Mouse (Mus musculus): ENCODE results near the gene Gtf3c1. TPM values are rescaled to one million over a fixed set of nuclear protein-coding genes. Genes with fewer than 3 reads are reported as not detected.

The Gtf3c1 gene
- polyA plus RNA-seq, 1 experiment from 2014 or later: 47.6 TPM

DNA sequence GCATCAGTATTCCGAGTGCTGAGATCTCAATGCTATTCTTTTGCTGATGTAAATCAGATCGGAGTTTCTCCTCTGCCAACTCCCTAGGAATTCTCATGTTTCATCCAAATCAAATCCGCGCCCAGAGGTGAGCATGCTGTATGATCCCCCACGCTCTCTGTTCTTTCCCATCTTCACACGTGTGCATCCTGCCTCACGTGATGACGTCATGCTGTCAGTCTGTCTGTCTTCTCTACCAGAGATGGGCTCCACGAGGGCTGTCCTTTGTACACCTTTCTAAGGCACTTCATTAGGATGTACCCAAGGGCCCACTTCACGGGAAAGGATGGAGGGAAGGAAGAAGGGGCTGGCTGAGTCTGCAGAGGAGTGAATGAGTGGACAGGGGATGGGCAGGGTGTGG is 107.4 kb downstream of the Gtf3c1 start:
- H3K27ac ChIP-seq: no peak overlapping the region
- no peak for ATAC-seq (ENCODE audit: insufficient number of reproducible peaks, insufficient read depth, low FRiP score, low TSS enrichment)
- no peak overlapping the region for H3K4me3 ChIP-seq
- 71% methylated on average over 10 of the region's 10 CpGs for WGBS
- no peak overlapping the region for H3K4me2 ChIP-seq (replicated peaks)
- no peak overlapping the region for H3K9ac ChIP-seq
- H3K4me1 ChIP-seq: no peaks in the 10 kb centered on the region
- no peaks in the 10 kb centered on the region for H3K27me3 ChIP-seq
- no peaks in the 10 kb centered on the region for H3K36me3 ChIP-seq
- no peaks in the 10 kb centered on the region for H3K9me3 ChIP-seq

DNA sequence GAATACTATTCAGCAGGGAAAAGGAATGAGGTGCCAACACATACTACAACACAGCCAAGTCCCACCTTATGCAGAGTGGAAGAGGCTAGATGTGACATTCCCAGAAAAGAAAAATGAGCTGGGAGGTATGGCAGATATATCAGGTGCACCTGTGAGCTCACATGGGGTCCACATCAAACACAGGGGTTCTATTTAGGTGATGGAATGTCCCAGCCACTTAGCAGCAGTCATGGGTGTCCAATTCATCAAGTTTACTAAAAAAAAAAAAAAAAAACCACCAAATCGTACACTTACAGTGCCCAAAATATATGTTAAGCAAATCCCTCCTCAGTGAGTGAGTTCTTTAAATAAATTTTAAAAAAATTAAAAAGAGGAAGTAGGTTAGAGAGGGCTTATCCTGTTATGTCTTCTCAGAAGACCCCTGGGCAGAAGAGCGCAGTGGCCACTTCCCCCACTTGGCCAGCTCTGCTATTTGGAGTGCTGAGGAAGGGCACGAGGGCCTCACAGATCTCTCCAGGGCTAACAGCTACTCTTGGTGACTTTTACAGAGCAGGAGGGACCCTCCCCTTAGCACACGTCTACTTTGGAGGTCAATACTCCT is 108.1 kb downstream of the Gtf3c1 start:
- Histone ChIP-seq H3K4me1 (no peaks in the 10 kb centered on the region), H3K27ac (no peak overlapping the region), H3K27me3 (no peaks in the 10 kb centered on the region), H3K4me2 (replicated peaks) (no peak overlapping the region), H3K9me3 (no peaks in the 10 kb centered on the region), H3K36me3 (no peaks in the 10 kb centered on the region), H3K9ac (no peak overlapping the region), H3K4me3 (no peak overlapping the region)
- 70% methylated on average over 4 of the region's 4 CpGs for WGBS
- no peak for ATAC-seq (ENCODE audit: insufficient number of reproducible peaks, insufficient read depth, low FRiP score, low TSS enrichment)

DNA sequence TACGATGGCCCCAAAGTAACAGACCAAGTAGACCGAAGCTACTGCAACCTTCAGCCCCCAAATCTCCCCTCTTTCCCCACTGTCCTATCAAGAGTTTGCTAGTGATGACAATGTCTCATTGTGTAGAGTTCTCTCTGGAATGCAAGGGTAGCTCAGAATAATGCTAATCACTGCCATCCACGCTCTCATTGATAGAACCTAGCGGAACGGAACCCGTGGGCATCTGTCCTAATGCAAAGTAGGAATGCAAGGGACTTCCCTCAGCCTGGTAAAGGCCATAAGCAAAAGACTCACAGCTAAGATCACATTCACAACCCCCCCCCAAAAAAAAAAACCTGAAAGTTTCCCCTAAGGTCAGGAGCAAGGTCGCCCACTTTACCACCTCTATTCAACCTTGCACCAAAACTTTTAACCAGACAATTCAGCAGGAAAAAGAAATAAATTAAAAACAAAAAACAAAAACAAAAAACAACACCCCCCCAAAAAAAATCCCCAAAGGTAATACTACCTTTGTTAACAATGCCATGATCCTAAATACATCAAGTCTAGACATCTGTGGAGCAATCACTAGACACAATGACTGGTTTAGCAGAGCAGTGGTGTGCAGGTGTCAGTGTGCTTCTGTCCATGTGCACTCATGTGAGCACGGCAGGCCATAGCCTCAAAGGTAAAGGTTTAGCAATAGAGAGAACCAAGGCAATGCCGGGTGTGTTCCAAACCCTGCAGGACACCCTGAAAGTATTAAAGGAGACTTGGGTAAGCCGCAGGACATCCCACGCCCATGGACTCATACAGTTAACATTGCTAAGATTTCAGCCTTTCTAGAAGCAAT is 109.8 kb downstream of the Gtf3c1 start:
- no peaks in the 10 kb centered on the region for H3K4me1 ChIP-seq
- H3K4me2 ChIP-seq (replicated peaks): no peak overlapping the region
- H3K4me3 ChIP-seq: no peak overlapping the region
- H3K36me3 ChIP-seq: no peaks in the 10 kb centered on the region
- no peaks in the 10 kb centered on the region for H3K9me3 ChIP-seq
- H3K27ac ChIP-seq: no peak overlapping the region
- ATAC-seq (ENCODE audit: insufficient number of reproducible peaks, insufficient read depth, low FRiP score, low TSS enrichment): no peak
- WGBS: 83% methylated on average over 11 of the region's 11 CpGs
- H3K9ac ChIP-seq: no peak overlapping the region
- no peaks in the 10 kb centered on the region for H3K27me3 ChIP-seq

DNA sequence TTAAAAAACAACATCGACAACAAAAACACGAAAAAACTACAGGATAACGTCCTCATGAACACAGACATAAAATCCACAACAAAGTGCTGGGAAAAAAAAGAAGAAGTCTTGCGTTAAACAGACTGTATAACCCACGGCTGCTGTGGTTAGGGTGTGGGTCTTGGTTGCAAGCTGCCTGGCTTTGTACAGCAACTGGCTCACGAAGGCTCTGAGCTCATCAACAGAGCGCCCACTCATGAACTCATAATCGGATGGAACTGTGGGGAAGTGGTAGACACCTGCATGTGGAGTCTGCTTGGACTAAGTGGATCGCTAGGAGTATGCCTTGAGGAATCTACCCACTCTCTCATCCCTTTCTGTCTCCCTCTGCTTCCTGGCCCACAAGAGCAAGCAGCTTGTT is 110.5 kb downstream of the Gtf3c1 start:
- 89% methylated on average over 9 of the region's 9 CpGs for WGBS
- no peak for ATAC-seq (ENCODE audit: insufficient number of reproducible peaks, insufficient read depth, low FRiP score, low TSS enrichment)
- no peaks in the 10 kb centered on the region for H3K36me3 ChIP-seq

DNA sequence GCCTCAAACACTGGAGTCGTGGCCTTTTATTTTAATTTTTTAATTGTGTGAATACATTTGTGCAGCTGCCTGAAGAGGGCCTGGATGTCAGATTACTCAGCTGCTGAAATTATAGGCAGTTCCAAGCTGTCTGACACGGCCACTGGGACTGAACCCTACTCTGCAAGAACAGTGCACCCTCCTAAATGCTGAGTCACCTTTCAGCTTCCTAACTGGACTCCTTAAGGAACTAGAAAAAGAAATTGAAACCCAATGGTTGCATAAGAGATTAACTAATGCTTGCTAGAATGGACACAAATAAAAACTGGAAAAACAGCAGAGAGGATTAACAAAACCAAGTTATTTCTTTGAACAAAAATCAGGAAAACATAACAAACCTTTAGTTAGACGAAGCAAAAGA is 111.2 kb downstream of the Gtf3c1 start:
- H3K4me3 ChIP-seq: no peak overlapping the region
- H3K27me3 ChIP-seq: no peaks in the 10 kb centered on the region
- no peak overlapping the region for H3K4me2 ChIP-seq (replicated peaks)
- no peaks in the 10 kb centered on the region for H3K4me1 ChIP-seq
- H3K27ac ChIP-seq: no peak overlapping the region
- ATAC-seq (ENCODE audit: insufficient number of reproducible peaks, insufficient read depth, low FRiP score, low TSS enrichment): no peak
- no peak overlapping the region for H3K9ac ChIP-seq
- no peaks in the 10 kb centered on the region for H3K9me3 ChIP-seq
- WGBS: 67% methylated on average over 3 of the region's 3 CpGs
- no peaks in the 10 kb centered on the region for H3K36me3 ChIP-seq

More for the DNA sequence above, 110.5 kb downstream of the Gtf3c1 start:
- H3K4me2 ChIP-seq (replicated peaks): no peak overlapping the region
- no peaks in the 10 kb centered on the region for H3K27me3 ChIP-seq
- no peaks in the 10 kb centered on the region for H3K4me1 ChIP-seq
- no peaks in the 10 kb centered on the region for H3K9me3 ChIP-seq
- no peak overlapping the region for H3K4me3 ChIP-seq
- no peak overlapping the region for H3K9ac ChIP-seq
- H3K27ac ChIP-seq: no peak overlapping the region

DNA sequence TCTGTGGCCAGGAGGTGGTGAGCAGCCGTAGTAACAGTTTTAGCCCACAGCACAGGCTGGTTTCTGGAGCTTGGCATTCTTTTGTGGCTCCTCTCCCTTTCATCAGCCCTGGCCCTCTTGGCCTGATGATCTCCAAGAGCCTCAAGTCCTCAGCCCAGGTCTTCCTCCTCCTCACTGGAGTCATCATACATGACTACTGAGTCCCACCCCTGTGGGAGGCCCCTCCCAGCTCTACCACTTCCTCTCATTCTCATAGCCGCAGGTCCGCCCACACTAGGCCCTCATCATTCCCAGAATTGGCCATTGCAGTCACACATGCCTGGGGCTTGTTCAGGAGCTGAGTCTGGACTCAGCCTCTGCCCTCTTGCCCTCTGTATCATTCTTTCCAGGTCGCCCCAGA is 113.7 kb downstream of the Gtf3c1 start:
- Histone ChIP-seq H3K4me2 (replicated peaks) (no peak overlapping the region), H3K4me1 (no peaks in the 10 kb centered on the region), H3K9me3 (no peaks in the 10 kb centered on the region), H3K9ac (no peak overlapping the region), H3K27me3 (no peaks in the 10 kb centered on the region), H3K27ac (no peak overlapping the region), H3K4me3 (no peak overlapping the region), H3K36me3 (no peaks in the 10 kb centered on the region)
- ATAC-seq (ENCODE audit: insufficient number of reproducible peaks, insufficient read depth, low FRiP score, low TSS enrichment): no peak
- WGBS: 82% methylated on average over 4 of the region's 4 CpGs

Other genes starting within 250 kb of the Gtf3c1 start
- gene Nsmce1, start 216.2 kb downstream of the Gtf3c1 start, polyA plus RNA-seq (2016; fragmentation: Nextera tagmentation; extraction: Ambion mirVana): 121 and 123 TPM in 2 replicates
- 5.3 and 6.3 TPM in 2 replicates for gene Il4ra, start 155.7 kb downstream of the Gtf3c1 start, polyA plus RNA-seq (2016; fragmentation: Nextera tagmentation; extraction: Ambion mirVana)
- gene Il21r, start 104.4 kb downstream of the Gtf3c1 start, polyA plus RNA-seq (2016; fragmentation: Nextera tagmentation; extraction: Ambion mirVana): 0.09 and 0.17 TPM in 2 replicates
- 10.9 and 11.1 TPM in 2 replicates for gene D430042O09Rik, start 108 bp upstream of the Gtf3c1 start, polyA plus RNA-seq (2016; fragmentation: Nextera tagmentation; extraction: Ambion mirVana)

Measured in embryonic facial prominence, embryonic 12.5 days (tissue).